In genomic region chr4:63000316-63001055, GRCm38 (mm10) we compare ENCODE assay signal across 26 mouse cellular contexts. TPM values are rescaled to one million over a fixed set of nuclear protein-coding genes. Genes with fewer than 3 reads are reported as not detected.
DNase-seq lines count a peak whose midpoint lies in the region; ATAC-seq and TF ChIP-seq lines count a peak whose summit lies in the region.
"Had no signal": no experiment of that assay in that cellular context is flagged by ENCODE, and none has a peak within 500 bp of the region (broad histone marks: within the 10 kb centered on the region; RNA-seq: fewer than 3 reads in every experiment).

No protein-coding gene starts in this region.

- intact Hi-C loops in heart, postnatal 14 days (cut with DNase I): no loop called here

- no peaks in the 10 kb centered on the region for H3K36me3 ChIP-seq in heart, embryonic 10.5 days
- H3K36me3 ChIP-seq in heart, embryonic 15.5 days: no peaks in the 10 kb centered on the region
- no peaks in the 10 kb centered on the region for H3K36me3 ChIP-seq in liver, postnatal 0 days (replicated peaks; ENCODE audit: insufficient read depth, low read length)
- H3K36me3 ChIP-seq: hindbrain, embryonic 12.5 days; stomach, embryonic 15.5 days had no signal

- H3K27ac ChIP-seq in heart, embryonic 10.5 days: peak overlapping the region; percentile 84; the same call in 1 of the 2 replicates
- H3K27ac ChIP-seq in heart, embryonic 15.5 days: peak overlapping the region; percentile 93
- peak overlapping the region; percentile 91 for H3K27ac ChIP-seq in liver, postnatal 0 days (ENCODE audit: low read depth)
- H3K27ac ChIP-seq: embryonic facial prominence, embryonic 12.5 days; hindbrain, embryonic 12.5 days; hindbrain, postnatal 0 days had no signal

- WGBS in heart, embryonic 10.5 days: 76% methylated on average over 11 of the region's 11 CpGs
- WGBS in heart, embryonic 15.5 days: 73% methylated on average over 11 of the region's 11 CpGs
- 74% methylated on average over 11 of the region's 11 CpGs for WGBS in liver, postnatal 0 days (ENCODE audit: insufficient replicate concordance)

- H3K4me1 ChIP-seq in heart, embryonic 10.5 days: peaks cover 52% of the 10 kb centered on the region
- H3K4me1 ChIP-seq in heart, embryonic 15.5 days (replicated peaks): peaks cover 43% of the 10 kb centered on the region
- H3K4me1 ChIP-seq in liver, postnatal 0 days (ENCODE audit: insufficient read depth): peaks cover 19% of the 10 kb centered on the region; the same call in 1 of the 2 replicates

- no peaks in the 10 kb centered on the region for H3K27me3 ChIP-seq in heart, embryonic 10.5 days (ENCODE audit: insufficient read depth, poor library complexity, severe bottlenecking)
- H3K27me3 ChIP-seq in heart, embryonic 15.5 days: no peaks in the 10 kb centered on the region
- H3K27me3 ChIP-seq in liver, postnatal 0 days (ENCODE audit: insufficient read depth, low read length): no peaks in the 10 kb centered on the region
- H3K27me3 ChIP-seq: embryonic facial prominence, embryonic 12.5 days; hindbrain, embryonic 12.5 days; stomach, embryonic 15.5 days had no signal

- ATAC-seq in heart, embryonic 15.5 days (replicated peaks; ENCODE audit: insufficient number of reproducible peaks, insufficient read depth, low FRiP score, low read depth): no peak
- ATAC-seq in liver, postnatal 0 days: no peak
- ATAC-seq: CD4-positive, CD25-positive, alpha-beta regulatory T cell, adult 4 months; forebrain, postnatal 0 days; hindbrain, postnatal 0 days; intestine, postnatal 0 days had no signal

- TF ChIP-seq EP300 in liver, postnatal 0 days (IDR thresholded peaks at IDR 0.05; ENCODE audit: low read depth): no peak

- peak; percentile 73 for DNase-seq in heart, embryonic 10.5 days (ENCODE audit: low spot score)
- DNase-seq in heart, postnatal 14 days: no peak
- DNase-seq in heart, adult 9 months (ENCODE audit: low spot score in 2 of 2): no peak
- DNase-seq in liver, postnatal 0 days: no peak
- no peak for DNase-seq in liver
- DNase-seq: adrenal gland, postnatal 14 days; cerebellum, adult 11 months; cerebellum, adult 9-10 months; cerebellum, postnatal 36 days; forebrain, postnatal 0 days; heart, postnatal 36 days; kidney, adult 9 months; kidney, postnatal 25 days; lung, embryonic 14.5 days; lung, postnatal 14 days; midbrain, embryonic 14.5 days; right cerebral cortex, postnatal 25 days; thymus, adult 18-20 months; thymus, postnatal 4 days had no signal

- H3K9ac ChIP-seq in heart, embryonic 15.5 days: no peak overlapping the region
- H3K9ac ChIP-seq in liver, postnatal 0 days (replicated peaks): no peak overlapping the region
- H3K9ac ChIP-seq: embryonic facial prominence, embryonic 12.5 days; forebrain, postnatal 0 days; hindbrain, embryonic 12.5 days; lung, embryonic 14.5 days; stomach, embryonic 15.5 days had no signal

- no peak overlapping the region for H3K4me3 ChIP-seq in heart, embryonic 10.5 days
- H3K4me3 ChIP-seq in heart, embryonic 15.5 days: no peak overlapping the region
- no peak overlapping the region for H3K4me3 ChIP-seq in liver, postnatal 0 days (ENCODE audit: low read depth, low read length)
- H3K4me3 ChIP-seq: embryonic facial prominence, embryonic 12.5 days; hindbrain, embryonic 12.5 days; stomach, embryonic 15.5 days had no signal

- H3K9me3 ChIP-seq in heart, embryonic 10.5 days: no peaks in the 10 kb centered on the region
- H3K9me3 ChIP-seq in heart, embryonic 15.5 days (replicated peaks): no peaks in the 10 kb centered on the region
- H3K9me3 ChIP-seq in liver, postnatal 0 days (ENCODE audit: low read length): no peaks in the 10 kb centered on the region
- H3K9me3 ChIP-seq: embryonic facial prominence, embryonic 12.5 days; hindbrain, embryonic 12.5 days; stomach, embryonic 15.5 days had no signal

- TF ChIP-seq CTCF in liver, postnatal 0 days (IDR thresholded peaks at IDR 0.05; ENCODE audit: low read depth): no peak

- H3K4me2 ChIP-seq in heart, embryonic 15.5 days: no peak overlapping the region
- H3K4me2 ChIP-seq in liver, postnatal 0 days (ENCODE audit: low read depth, low read length): no peak overlapping the region
- H3K4me2 ChIP-seq: embryonic facial prominence, embryonic 12.5 days; hindbrain, embryonic 12.5 days; lung, embryonic 14.5 days; stomach, embryonic 15.5 days had no signal

RNA-seq across cellular contexts. Expression of gene Zfp618, which starts 35.1 kb away (rescaled TPM):
- 9.5 and 18.1 TPM in 2 replicates for polyA plus RNA-seq in heart, embryonic 10.5 days (2016; fragmentation: Nextera tagmentation; extraction: Ambion mirVana)
- 1 to 10 TPM; 1.6 to 1.8 TPM for total RNA-seq in heart, postnatal 14 days (2021)
- 7.6 and 11.9 TPM in 2 replicates for polyA plus RNA-seq in heart, embryonic 15.5 days (2015; fragmentation: Nextera tagmentation; extraction: Ambion mirVana)
- polyA plus RNA-seq in liver, postnatal 0 days (2015; fragmentation: Nextera tagmentation; extraction: Ambion mirVana): 4.5 and 7.4 TPM in 2 replicates
